Mouse (Mus musculus) cerebellum, postnatal 25 days (tissue): ENCODE measurements around the gene Tbcel.

ENCODE experiments used
- DNase-seq, 2 experiments: peaks; one replicate each; pipeline ENCODE4 v3.0.0; 2021; ENCODE audit warnings: mixed read lengths in 2 of 2

Gene Tbcel

DNA sequence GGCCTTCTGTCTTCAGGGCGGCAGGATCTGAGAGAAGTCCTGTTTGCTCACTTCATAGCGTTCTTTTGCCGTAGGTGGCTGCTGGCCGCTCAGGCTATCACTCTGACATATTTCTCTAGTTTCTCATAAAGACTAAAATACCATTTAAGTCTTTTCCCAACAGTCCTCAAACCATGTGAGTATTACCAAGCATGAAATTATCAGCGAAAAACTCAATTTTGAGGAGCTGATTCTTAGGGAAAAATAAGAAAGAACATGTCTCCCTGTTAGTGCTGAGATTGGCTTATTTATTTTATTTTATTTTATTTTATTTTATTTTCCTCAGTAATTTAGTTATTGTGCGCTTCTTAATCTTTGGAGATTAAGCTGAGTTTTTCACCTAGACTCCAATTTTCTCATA is at the start of gene Tbcel:
Gene Tbcel, minus strand, starts transcription at position 101 of the 400 bp plus-strand sequence.
- no peak for DNase-seq

DNA sequence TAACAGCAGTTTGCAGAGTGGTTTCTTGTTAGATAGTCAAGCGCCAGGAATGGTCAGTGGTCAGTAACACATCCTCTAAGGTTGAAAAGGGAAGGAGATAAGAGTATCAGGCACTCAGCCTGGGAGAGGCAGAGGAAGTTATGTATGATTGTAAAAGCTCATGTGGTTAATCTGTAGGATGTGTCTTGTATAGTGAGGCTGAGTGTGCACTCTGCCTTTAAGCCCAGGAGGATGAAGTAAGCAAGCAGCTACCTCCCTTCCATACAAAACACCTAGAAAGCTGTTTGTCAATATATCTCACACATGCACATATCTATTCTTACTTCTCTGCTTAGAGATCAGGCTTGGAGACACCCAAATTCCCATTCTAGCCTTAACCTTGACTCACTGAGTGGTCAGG is 47.6 kb upstream of the Tbcel start:
- DNase-seq, result no peak

GRCm38 (mm10) chr9:42550116-42550515 is 42.5 kb upstream of the Tbcel start:
- peak; percentile 87 to 92 for DNase-seq

DNA sequence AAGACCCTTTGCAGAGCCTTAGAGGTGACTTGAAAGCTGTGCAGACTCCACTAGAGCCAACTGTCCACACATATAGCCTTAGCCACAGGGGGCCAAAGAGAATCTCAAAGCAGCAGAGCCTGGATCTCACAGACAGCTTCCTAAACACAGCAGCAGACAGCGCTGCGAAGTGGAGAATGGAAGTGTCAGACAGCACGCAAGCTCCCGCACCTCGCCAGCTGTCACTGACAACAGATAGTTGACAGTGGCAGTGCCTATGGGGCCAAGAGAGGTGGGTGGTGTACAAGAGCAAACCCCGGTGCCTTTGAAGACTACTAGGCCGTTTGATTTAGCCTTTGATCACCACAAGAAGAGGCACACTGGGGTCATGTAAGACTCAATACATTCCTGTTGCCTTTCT is 41.4 kb upstream of the Tbcel start:
- DNase-seq, result no peak

DNA sequence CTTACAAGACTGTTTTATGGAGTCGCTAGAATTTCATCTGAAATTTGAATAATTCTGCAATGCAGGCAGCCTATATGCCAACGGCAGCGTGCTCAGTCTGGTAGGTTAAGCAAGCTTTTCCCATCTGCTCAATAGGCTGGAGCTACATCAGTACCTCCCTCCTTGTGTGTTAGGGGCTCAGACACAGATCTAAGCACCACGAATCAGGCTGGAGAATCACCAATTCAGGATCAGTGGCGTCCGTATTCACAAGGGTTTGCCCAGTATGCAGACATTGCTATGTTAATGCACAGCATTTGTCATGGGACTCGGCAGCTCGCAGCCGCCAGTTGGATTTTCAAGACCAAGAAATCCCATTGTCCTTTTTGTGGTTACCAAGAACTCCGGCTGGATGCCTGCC is 36.9 kb upstream of the Tbcel start:
- DNase-seq, result no peak

DNA sequence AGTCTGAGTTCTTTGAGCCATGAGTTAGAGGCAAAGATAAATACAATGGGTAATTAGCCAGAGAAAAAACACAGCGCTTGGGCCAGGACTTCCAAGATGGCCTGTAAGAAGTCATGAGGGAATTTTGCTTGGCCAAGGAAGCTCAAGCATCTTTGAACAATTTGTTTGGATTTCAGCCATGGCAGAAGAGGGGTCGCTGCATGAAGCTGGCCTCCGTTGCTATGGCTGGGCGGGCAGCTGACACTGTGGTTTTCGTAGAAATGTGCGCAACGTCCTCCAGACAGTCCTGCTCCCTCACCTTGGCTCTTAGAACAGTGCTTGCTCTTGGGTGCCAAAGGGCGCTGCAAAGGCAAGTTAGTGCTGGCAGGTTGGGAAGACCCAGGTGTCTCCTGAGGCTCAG is 25.9 kb upstream of the Tbcel start:
- DNase-seq, result no peak

DNA sequence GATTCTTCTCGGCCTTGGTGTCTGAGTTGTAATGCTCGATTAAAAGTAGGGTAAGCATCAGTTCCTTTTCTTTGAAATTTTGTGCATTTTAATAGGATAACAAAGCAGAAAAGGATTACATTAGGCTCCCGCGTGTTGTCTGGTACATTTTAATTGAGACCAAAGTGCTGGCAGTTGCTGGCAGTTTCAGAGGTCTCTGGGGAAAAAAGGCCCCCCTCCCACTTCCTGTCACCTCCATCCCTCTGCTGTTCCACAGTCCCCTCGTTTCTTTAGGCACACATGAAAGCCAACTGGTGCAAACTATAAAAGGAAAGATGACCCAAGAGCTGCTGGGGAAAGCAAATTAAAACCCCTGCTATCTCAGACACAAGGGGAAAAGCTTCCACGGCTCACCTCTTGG is 25.4 kb upstream of the Tbcel start:
- DNase-seq, result no peak

DNA sequence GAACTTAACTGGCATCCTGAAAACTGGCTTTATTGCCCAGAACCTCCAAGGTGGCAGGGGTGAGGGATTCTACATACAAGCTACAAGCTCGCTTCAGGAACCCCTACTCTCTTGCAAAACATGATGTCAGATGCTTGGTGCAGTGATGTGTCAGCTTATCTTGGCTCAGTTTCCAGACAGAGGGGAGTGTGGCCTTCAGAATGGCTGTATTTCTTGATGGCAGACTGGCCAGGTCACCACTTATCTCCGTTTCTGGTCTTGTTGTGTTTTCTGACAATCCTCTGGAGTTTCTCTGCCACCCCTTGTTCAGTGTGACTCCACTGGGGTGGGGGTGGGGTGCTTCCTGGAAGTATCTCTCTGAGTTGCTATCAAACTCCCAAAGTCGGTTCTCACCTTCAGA is 24.3 kb upstream of the Tbcel start:
- no peak for DNase-seq

GRCm38 (mm10) chr9:42530221-42531152 is 22.9 kb upstream of the Tbcel start:
- DNase-seq, result peak; percentile 55 to 62

DNA sequence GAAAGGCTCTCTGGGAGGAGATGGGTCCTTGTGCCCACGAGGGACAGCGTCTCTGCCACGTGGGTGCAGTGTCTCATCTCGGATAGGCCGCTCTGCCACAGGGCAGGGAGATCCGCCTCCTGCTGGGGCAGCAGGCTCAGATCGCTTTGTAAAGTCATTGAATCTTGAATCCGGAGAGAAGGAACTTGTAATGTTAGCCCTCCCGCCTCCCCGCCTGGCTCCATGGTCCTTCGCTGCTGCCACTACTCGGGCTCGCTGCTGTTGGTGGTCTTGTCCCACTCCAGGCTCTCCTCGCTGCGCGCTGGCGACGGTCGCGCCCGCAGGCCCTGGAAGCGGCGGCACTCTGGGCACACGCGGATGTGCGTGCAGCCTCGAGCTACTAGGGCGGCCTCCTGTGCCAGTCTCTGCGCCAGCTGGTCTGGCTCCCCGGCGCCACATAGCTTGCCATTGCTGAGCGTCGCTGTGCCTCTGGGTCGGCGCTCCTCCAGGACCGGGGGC is 13.0 kb upstream of the Tbcel start:
- peak; percentile 68 to 77 for DNase-seq

- DNase-seq, result no peak
These were observed 10.6 kb upstream of the Tbcel start for GRCm38 (mm10) chr9:42518163-42518562.

DNA sequence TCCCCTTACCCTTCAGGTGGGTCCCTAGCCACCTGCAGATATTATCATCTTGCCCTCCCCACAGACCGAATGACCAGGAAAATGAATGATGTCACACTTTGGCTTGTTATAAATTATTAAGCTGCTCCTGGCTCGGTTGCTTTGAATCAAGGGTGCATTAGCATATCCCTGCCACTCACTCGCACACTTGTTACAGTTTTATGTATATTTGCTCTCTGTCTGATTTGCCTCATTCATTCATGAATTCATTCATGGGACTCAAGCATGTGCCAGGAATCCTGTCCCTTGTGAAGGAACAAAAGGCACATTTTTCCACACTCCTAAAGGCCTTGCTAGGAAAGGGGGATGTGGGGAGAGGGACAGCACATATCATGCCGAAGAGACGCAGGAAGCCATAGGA is 5.5 kb upstream of the Tbcel start:
- DNase-seq, result no peak

GRCm38 (mm10) chr9:42512312-42512711 is 4.7 kb upstream of the Tbcel start:
- DNase-seq, result peak; percentile 32 to 58

DNA sequence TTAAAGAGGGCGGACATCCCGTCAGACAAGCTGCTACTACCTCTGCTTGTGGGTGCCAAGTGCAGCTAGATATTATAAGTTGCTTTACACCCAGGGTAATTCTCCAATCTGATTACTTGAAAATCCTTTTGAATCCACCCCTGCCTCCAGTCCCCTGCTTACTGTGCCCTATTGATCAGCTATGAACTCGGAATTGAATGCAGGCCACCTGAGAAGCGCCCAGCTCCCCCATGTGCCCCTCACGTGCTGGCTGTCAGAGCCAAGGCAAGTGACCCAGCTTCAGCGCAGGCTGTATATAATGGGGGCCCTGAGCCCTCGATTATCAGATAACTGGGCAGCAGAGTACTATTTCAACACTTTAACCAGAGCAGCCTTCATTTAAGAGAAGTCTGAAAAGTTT is 626 bp upstream of the Tbcel start:
- no peak for DNase-seq

DNA sequence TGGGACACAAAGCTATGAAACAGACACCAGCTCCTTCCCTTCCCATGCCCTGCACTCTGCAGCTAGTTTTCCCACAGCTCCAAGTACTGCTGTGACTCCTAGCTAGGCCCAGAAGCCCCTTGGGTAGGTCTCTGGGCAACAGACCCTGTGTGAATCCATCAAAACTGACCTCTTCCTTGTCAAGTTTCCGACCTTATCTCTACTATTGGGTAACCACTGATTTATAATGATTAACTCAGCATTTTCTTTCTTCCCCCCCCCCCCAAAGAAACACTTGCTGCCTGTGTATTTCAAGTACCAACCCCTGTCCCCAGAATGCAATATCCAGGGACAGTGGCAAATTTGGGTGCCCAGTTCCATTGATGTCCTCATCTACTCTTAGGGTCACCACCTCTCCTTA is 587 bp downstream of the Tbcel start:
- no peak for DNase-seq

DNA sequence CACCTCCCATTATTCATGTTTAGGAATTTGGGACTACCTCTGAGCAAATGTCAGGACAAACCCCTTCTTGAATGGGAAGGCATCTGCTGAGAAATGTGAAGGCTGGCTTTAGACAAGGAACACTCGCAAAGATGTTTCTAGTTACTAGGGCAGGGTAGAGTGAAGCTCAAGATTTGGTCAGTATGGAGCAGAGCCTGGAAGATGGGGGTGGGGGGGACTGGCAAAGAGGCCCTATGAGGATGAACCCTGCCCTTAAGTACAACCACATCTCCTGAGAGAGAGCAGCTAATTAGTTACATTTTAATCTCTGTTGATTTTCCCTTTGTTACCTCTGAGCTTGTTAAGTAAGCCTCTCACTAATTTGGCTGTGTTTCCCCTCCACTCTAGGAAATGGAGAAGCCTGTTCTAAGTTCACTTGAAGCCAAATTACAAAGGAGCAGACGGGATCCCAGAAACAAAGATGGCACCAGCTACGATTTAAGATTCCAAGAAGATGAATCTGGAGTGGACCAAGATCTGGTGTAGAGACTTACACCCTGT is 2.6 kb downstream of the Tbcel start:
- no peak for DNase-seq

GRCm38 (mm10) chr9:42504559-42504958 is 3.0 kb downstream of the Tbcel start:
- DNase-seq, result no peak

DNA sequence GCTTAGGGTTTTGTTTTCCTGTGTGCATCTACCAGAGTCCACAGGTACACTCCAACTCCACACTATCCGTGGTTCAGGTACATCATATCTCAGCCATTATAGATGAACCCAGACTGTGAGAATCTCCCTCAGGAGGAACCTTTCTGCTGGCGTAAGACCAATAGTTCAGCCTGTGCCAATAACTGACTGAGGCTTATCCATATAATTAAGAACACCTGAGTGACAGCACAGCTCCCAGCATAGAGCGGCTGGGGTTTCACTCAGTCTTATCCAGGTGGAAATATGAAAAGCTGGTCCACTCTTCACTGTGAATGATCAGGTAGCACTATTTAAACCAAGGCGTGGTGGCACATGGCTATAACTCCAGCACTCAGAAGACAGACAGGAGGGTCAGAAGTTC is 3.9 kb downstream of the Tbcel start:
- DNase-seq, result no peak

DNA sequence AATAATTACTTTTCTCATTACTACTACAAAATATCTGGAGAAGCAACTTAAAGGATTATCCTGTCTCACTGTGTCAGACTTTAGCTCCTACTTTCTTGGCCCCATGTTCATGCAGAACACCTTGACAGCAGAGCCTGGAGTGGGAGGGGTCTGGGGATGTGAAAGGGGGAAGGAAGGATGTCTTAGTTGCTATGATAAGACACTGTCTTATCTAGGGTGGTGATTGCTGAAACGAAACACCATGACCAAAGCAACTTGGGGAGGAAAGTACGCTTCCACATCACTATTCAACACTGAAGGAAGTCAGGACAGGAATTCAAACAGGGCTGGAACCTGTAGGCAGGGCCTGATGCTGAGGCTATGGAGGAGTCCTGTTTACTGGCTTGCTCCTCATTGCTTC is 11.3 kb downstream of the Tbcel start:
- DNase-seq, result no peak

GRCm38 (mm10) chr9:42491780-42492179 is 15.8 kb downstream of the Tbcel start:
- no peak for DNase-seq

GRCm38 (mm10) chr9:42490589-42491382 is 16.8 kb downstream of the Tbcel start:
- peak; percentile 26 to 42 for DNase-seq

DNA sequence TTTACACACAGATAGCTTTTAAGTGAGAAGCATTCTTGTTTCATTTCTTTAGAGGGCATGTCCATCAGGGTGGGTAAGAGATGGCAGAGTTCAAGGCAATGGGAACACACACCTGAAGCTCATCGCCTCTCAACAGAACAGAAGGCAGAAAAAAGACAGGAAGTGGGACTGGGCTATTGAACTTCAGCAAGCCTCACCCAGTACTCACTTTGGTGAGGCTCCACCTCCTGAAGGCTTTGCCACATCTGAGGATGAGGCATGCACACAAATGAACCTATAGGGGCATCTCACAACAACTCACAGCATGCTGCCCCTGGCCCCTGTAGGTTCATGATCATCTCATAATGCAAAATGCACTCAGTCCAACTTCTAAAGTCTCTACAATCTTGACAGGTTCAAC is 19.5 kb downstream of the Tbcel start:
- no peak for DNase-seq

GRCm38 (mm10) chr9:42486913-42487312 is 20.7 kb downstream of the Tbcel start:
- DNase-seq, result no peak

DNA sequence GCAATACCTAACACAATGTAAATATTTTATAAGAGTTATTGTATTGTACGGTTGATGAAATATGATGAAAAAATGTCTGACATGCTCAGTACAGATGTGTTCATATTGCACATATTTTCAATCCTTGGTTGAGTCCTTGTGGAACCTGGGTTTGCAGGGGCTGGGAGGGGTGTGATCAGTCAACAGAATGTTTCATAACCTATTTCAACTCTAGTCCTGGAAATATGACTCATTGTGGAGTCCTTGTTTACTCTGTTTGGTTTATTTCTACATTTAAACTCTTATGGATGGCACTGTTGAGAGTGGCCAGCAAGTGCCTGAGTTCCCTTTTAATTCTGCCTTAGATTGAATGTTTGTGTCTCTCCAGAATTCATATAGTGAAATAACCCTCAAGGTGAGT is 22.9 kb downstream of the Tbcel start:
- no peak for DNase-seq
